Mouse (Mus musculus): Measurements from ENCODE around the gene Trim62. TPM values are rescaled to one million over a fixed set of nuclear protein-coding genes. Genes with fewer than 3 reads are reported as not detected.

The Trim62 gene
- polyA plus RNA-seq, 1 experiment from 2014 or later: 7.1 TPM

- 58% methylated on average over 3 of the region's 3 CpGs for WGBS
- no peak overlapping the region for H3K27ac ChIP-seq
Measured at GRCm38 (mm10) chr4:128917119-128917518, 33.7 kb downstream of the Trim62 start.

GRCm38 (mm10) chr4:128917756-128918155 is 34.4 kb downstream of the Trim62 start:
- Histone ChIP-seq H3K4me3 (replicated peaks) (no peak overlapping the region), H3K27ac (no peak overlapping the region), H3K9me3 (replicated peaks) (no peaks in the 10 kb centered on the region), H3K36me3 (no peaks in the 10 kb centered on the region), H3K4me2 (no peak overlapping the region), H3K4me1 (peaks cover 15% of the 10 kb centered on the region), H3K27me3 (no peaks in the 10 kb centered on the region), H3K9ac (no peak overlapping the region)
- WGBS: 84% methylated on average over 6 of the region's 6 CpGs
- ATAC-seq (replicated peaks; ENCODE audit: low FRiP score): no peak

More at GRCm38 (mm10) chr4:128917119-128917518, 33.7 kb downstream of the Trim62 start:
- Histone ChIP-seq H3K36me3 (no peaks in the 10 kb centered on the region), H3K9ac (no peak overlapping the region), H3K4me1 (peaks cover 15% of the 10 kb centered on the region), H3K4me2 (no peak overlapping the region), H3K9me3 (replicated peaks) (no peaks in the 10 kb centered on the region), H3K27me3 (no peaks in the 10 kb centered on the region), H3K4me3 (replicated peaks) (no peak overlapping the region)
- ATAC-seq (replicated peaks; ENCODE audit: low FRiP score): no peak

GRCm38 (mm10) chr4:128918187-128918586 is 34.8 kb downstream of the Trim62 start:
- WGBS: 26% methylated on average over 3 of the region's 3 CpGs
- Histone ChIP-seq H3K27ac (0 out of 2 replicates have a peak overlapping the region, but pooled peaks have one; percentile 9), H3K4me3 (replicated peaks) (no peak overlapping the region), H3K9me3 (replicated peaks) (no peaks in the 10 kb centered on the region), H3K9ac (no peak overlapping the region), H3K27me3 (no peaks in the 10 kb centered on the region), H3K4me2 (no peak overlapping the region), H3K4me1 (peaks cover 15% of the 10 kb centered on the region), H3K36me3 (no peaks in the 10 kb centered on the region)
- ATAC-seq (replicated peaks; ENCODE audit: low FRiP score): peak; percentile 52; the same call in 1 of the 2 replicates

GRCm38 (mm10) chr4:128919106-128919505 is 35.7 kb downstream of the Trim62 start:
- H3K9ac ChIP-seq: no peak overlapping the region
- H3K9me3 ChIP-seq (replicated peaks): no peaks in the 10 kb centered on the region
- ATAC-seq (replicated peaks; ENCODE audit: low FRiP score): no peak
- H3K36me3 ChIP-seq: no peaks in the 10 kb centered on the region
- H3K27me3 ChIP-seq: 0 out of 2 replicates have a peak, but pooled peaks cover 6% of the 10 kb centered on the region
- H3K4me2 ChIP-seq: no peak overlapping the region
- H3K4me1 ChIP-seq: peaks cover 15% of the 10 kb centered on the region
- no peak overlapping the region for H3K27ac ChIP-seq
- WGBS: 31% methylated on average over 10 of the region's 10 CpGs
- H3K4me3 ChIP-seq (replicated peaks): no peak overlapping the region

GRCm38 (mm10) chr4:128923603-128924002 is 40.2 kb downstream of the Trim62 start:
- no peak overlapping the region for H3K4me3 ChIP-seq (replicated peaks)
- H3K9me3 ChIP-seq (replicated peaks): no peaks in the 10 kb centered on the region
- H3K27ac ChIP-seq: no peak overlapping the region
- no peak for ATAC-seq (replicated peaks; ENCODE audit: low FRiP score)
- 95% methylated on average over 3 of the region's 3 CpGs for WGBS
- H3K27me3 ChIP-seq: 0 out of 2 replicates have a peak, but pooled peaks cover 6% of the 10 kb centered on the region
- no peak overlapping the region for H3K9ac ChIP-seq
- peaks cover 17% of the 10 kb centered on the region for H3K4me1 ChIP-seq
- H3K4me2 ChIP-seq: no peak overlapping the region
- no peaks in the 10 kb centered on the region for H3K36me3 ChIP-seq

- Histone ChIP-seq H3K4me3 (replicated peaks) (peak overlapping the region; percentile 42), H3K9me3 (replicated peaks) (no peaks in the 10 kb centered on the region), H3K9ac (peak overlapping the region; percentile 49), H3K4me2 (peak overlapping the region; percentile 80), H3K27me3 (0 out of 2 replicates have a peak, but pooled peaks cover 6% of the 10 kb centered on the region), H3K36me3 (no peaks in the 10 kb centered on the region), H3K27ac (0 out of 2 replicates have a peak overlapping the region, but pooled peaks have one; percentile 27), H3K4me1 (peaks cover 11% of the 10 kb centered on the region)
- ATAC-seq (replicated peaks; ENCODE audit: low FRiP score): peak; percentile 70; the same call in 1 of the 2 replicates
- WGBS: 13% methylated on average over 36 of the region's 36 CpGs
Measured at GRCm38 (mm10) chr4:128924841-128925606, 41.6 kb downstream of the Trim62 start.

GRCm38 (mm10) chr4:128932783-128933182 is 49.4 kb downstream of the Trim62 start:
- Histone ChIP-seq H3K36me3 (no peaks in the 10 kb centered on the region), H3K4me3 (replicated peaks) (no peak overlapping the region), H3K4me2 (no peak overlapping the region), H3K9ac (no peak overlapping the region), H3K9me3 (replicated peaks) (no peaks in the 10 kb centered on the region), H3K27me3 (no peaks in the 10 kb centered on the region), H3K4me1 (no peaks in the 10 kb centered on the region), H3K27ac (no peak overlapping the region)
- WGBS: 49% methylated on average over 7 of the region's 7 CpGs
- ATAC-seq (replicated peaks; ENCODE audit: low FRiP score): no peak

- Histone ChIP-seq H3K36me3 (no peaks in the 10 kb centered on the region), H3K4me1 (no peaks in the 10 kb centered on the region), H3K9ac (no peak overlapping the region), H3K4me3 (replicated peaks) (no peak overlapping the region), H3K27me3 (no peaks in the 10 kb centered on the region), H3K27ac (no peak overlapping the region), H3K4me2 (no peak overlapping the region), H3K9me3 (replicated peaks) (no peaks in the 10 kb centered on the region)
- 70% methylated on average over 5 of the region's 5 CpGs for WGBS
- no peak for ATAC-seq (replicated peaks; ENCODE audit: low FRiP score)
Measured at GRCm38 (mm10) chr4:128935595-128935994, 52.2 kb downstream of the Trim62 start.

- no peak overlapping the region for H3K4me2 ChIP-seq
- no peak overlapping the region for H3K4me3 ChIP-seq (replicated peaks)
- no peaks in the 10 kb centered on the region for H3K9me3 ChIP-seq (replicated peaks)
- no peak overlapping the region for H3K27ac ChIP-seq
- 0 out of 2 replicates have a peak, but pooled peaks cover 3% of the 10 kb centered on the region for H3K36me3 ChIP-seq
- H3K4me1 ChIP-seq: peaks cover 2% of the 10 kb centered on the region
- no peak overlapping the region for H3K9ac ChIP-seq
- no peak for ATAC-seq (replicated peaks; ENCODE audit: low FRiP score)
- H3K27me3 ChIP-seq: no peaks in the 10 kb centered on the region
- 69% methylated on average over 3 of the region's 3 CpGs for WGBS
Measured at GRCm38 (mm10) chr4:128942346-128942745, 59.0 kb downstream of the Trim62 start.

GRCm38 (mm10) chr4:128946736-128947135 is 63.4 kb downstream of the Trim62 start:
- Histone ChIP-seq H3K4me3 (replicated peaks) (no peak overlapping the region), H3K9ac (no peak overlapping the region), H3K27ac (no peak overlapping the region), H3K9me3 (replicated peaks) (no peaks in the 10 kb centered on the region), H3K4me2 (no peak overlapping the region), H3K27me3 (no peaks in the 10 kb centered on the region), H3K36me3 (0 out of 2 replicates have a peak, but pooled peaks cover 3% of the 10 kb centered on the region), H3K4me1 (peaks cover 9% of the 10 kb centered on the region)
- 85% methylated on average over 9 of the region's 9 CpGs for WGBS
- no peak for ATAC-seq (replicated peaks; ENCODE audit: low FRiP score)

GRCm38 (mm10) chr4:128947326-128947933 is 64.0 kb downstream of the Trim62 start:
- no peaks in the 10 kb centered on the region for H3K27me3 ChIP-seq
- 0 out of 2 replicates have a peak, but pooled peaks cover 3% of the 10 kb centered on the region for H3K36me3 ChIP-seq
- H3K9me3 ChIP-seq (replicated peaks): no peaks in the 10 kb centered on the region
- H3K4me2 ChIP-seq: peak overlapping the region; percentile 38
- H3K9ac ChIP-seq: no peak overlapping the region
- no peak overlapping the region for H3K27ac ChIP-seq
- H3K4me1 ChIP-seq: peaks cover 9% of the 10 kb centered on the region
- ATAC-seq (replicated peaks; ENCODE audit: low FRiP score): 0 out of 2 replicates have a peak, but pooled peaks have one; percentile 40
- no peak overlapping the region for H3K4me3 ChIP-seq (replicated peaks)
- WGBS: 19% methylated on average over 18 of the region's 18 CpGs

GRCm38 (mm10) chr4:128948137-128948674 is 64.8 kb downstream of the Trim62 start:
- Histone ChIP-seq H3K9me3 (replicated peaks) (no peaks in the 10 kb centered on the region), H3K4me2 (no peak overlapping the region), H3K27me3 (no peaks in the 10 kb centered on the region), H3K9ac (no peak overlapping the region), H3K4me3 (replicated peaks) (no peak overlapping the region), H3K27ac (no peak overlapping the region), H3K4me1 (peaks cover 9% of the 10 kb centered on the region), H3K36me3 (0 out of 2 replicates have a peak, but pooled peaks cover 3% of the 10 kb centered on the region)
- no peak for ATAC-seq (replicated peaks; ENCODE audit: low FRiP score)
- 36% methylated on average over 6 of the region's 6 CpGs for WGBS
